Mouse (Mus musculus) kidney, postnatal 10 days (tissue): ENCODE measurements around the gene Gad1.
A peak's percentile ranks its signal among the peaks of the same experiment; 100 is the strongest.

Experiments
- DNase-seq: peaks from one replicate; pipeline ENCODE4 v3.0.0; 2021; ENCODE audit warnings: mixed read lengths

The Gad1 gene

GRCm38 (mm10) chr2:70629921-70630320 lies 77.0 kb downstream of the Gad1 start:
- no peak for DNase-seq

- DNase-seq: no peak
Measured at GRCm38 (mm10) chr2:70631321-70631720, 78.4 kb downstream of the Gad1 start.

GRCm38 (mm10) chr2:70632412-70632811 lies 79.5 kb downstream of the Gad1 start:
- no peak for DNase-seq

GRCm38 (mm10) chr2:70634028-70634690 lies 81.3 kb downstream of the Gad1 start:
- no peak for DNase-seq

GRCm38 (mm10) chr2:70640968-70641367 lies 88.1 kb downstream of the Gad1 start:
- no peak for DNase-seq

DNA sequence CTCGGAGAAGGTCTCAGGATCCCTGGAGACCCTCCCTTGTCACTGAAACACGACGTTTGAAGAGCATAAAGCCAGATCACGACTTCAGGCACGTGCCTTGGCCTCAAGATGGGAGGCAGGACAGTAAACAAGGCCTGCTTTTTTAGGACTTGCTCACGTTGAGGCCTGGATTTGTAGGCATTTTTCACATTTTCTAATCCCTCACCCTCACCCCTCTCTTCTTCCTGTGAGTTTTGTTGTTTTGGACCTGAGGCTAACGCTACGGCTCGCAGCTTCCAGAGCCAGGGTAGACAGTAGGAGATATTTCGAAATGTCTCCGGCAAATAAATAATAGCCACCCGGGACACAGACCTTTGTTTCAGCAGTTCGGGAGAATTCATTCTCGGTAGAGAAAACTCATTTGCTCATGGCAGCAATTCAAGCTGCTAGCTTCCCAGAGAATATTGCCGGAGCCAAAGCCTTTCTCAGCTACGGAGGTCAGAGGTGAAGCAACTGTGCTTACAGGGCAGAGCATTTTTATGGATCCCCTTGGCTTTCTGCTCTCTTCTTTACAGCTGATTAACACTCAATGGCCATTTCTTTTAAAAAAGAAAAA lies 90.2 kb downstream of the Gad1 start:
- DNase-seq: peak; percentile 38

- no peak for DNase-seq
Measured at GRCm38 (mm10) chr2:70645266-70645780, 92.5 kb downstream of the Gad1 start.

- no peak for DNase-seq
Measured at GRCm38 (mm10) chr2:70647681-70648080, 94.8 kb downstream of the Gad1 start.

GRCm38 (mm10) chr2:70648271-70648670 lies 95.4 kb downstream of the Gad1 start:
- DNase-seq: no peak

GRCm38 (mm10) chr2:70649471-70649870 lies 96.6 kb downstream of the Gad1 start:
- no peak for DNase-seq
